11 mouse cellular contexts compared by ENCODE assay signal in the genomic region with DNA sequence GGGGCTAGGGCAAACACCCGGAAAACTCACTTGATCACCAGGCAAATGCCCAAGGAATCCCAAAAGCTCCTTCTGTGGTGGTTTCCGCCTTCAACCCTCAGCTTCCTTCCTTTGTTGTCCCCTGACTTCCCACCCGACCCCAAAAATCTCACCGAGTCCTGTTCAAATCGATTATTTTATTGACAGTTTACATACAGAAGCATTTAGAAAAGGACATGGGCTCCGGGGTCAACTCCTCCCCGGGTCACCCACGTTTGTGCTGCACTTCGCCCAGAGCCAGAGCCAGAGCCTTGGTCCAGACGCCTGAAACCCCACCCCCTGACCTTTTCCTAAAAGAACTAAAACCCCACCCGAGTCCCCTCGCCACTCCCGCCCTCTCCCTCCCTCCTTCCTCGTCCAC. TPM values are rescaled to one million over a fixed set of nuclear protein-coding genes. Genes with fewer than 3 reads are reported as not detected.
DNase-seq lines count a peak whose midpoint lies in the region; ATAC-seq and TF ChIP-seq lines count a peak whose summit lies in the region.
"Had no signal": no experiment of that assay in that cellular context is flagged by ENCODE, and none has a peak within 500 bp of the region (broad histone marks: within the 10 kb centered on the region; RNA-seq: fewer than 3 reads in every experiment).

No protein-coding gene starts in this region.

- no peak for TF ChIP-seq POLR2A in thymus, adult 2 months (IDR thresholded peaks at IDR 0.05; ENCODE audit: control insufficient read depth, extremely low read depth, insufficient read depth, low read length, poor library complexity)

- H3K9me3 ChIP-seq in lung, embryonic 14.5 days (ENCODE audit: low read depth, low read length), result no peaks in the 10 kb centered on the region
- no peaks in the 10 kb centered on the region for H3K9me3 ChIP-seq in lung, postnatal 0 days (ENCODE audit: low read length)
- no peaks in the 10 kb centered on the region for H3K9me3 ChIP-seq in hindbrain, postnatal 0 days (ENCODE audit: low read length)
- no peaks in the 10 kb centered on the region for H3K9me3 ChIP-seq in neural tube, embryonic 13.5 days

- H3K4me2 ChIP-seq in lung, embryonic 14.5 days, result 0 out of 2 replicates have a peak overlapping the region, but pooled peaks have one; percentile 33
- no peak overlapping the region for H3K4me2 ChIP-seq in lung, postnatal 0 days (replicated peaks; ENCODE audit: low read depth, low read length)
- H3K4me2 ChIP-seq in hindbrain, postnatal 0 days (ENCODE audit: low read depth, low read length), result peak overlapping the region; percentile 49
- H3K4me2 ChIP-seq in neural tube, embryonic 13.5 days, result peak overlapping the region; percentile 59

- H3K27ac ChIP-seq in lung, embryonic 14.5 days (ENCODE audit: low read depth), result no peak overlapping the region
- no peak overlapping the region for H3K27ac ChIP-seq in lung, postnatal 0 days (ENCODE audit: low read length)
- 0 out of 2 replicates have a peak overlapping the region, but pooled peaks have one; percentile 1 for H3K27ac ChIP-seq in hindbrain, postnatal 0 days
- H3K27ac ChIP-seq in neural tube, embryonic 13.5 days (replicated peaks), result peak overlapping the region; percentile 46; the same call in 1 of the 2 replicates
- no peak overlapping the region for H3K27ac ChIP-seq in thymus, adult 2 months (ENCODE audit: control insufficient read depth, insufficient read depth, low read length)

- no peak overlapping the region for H3K4me3 ChIP-seq in lung, embryonic 14.5 days (ENCODE audit: low read depth, low read length)
- H3K4me3 ChIP-seq in lung, postnatal 0 days (ENCODE audit: low read depth, low read length), result no peak overlapping the region
- H3K4me3 ChIP-seq in hindbrain, postnatal 0 days (ENCODE audit: low read length), result peak overlapping the region; percentile 33
- H3K4me3 ChIP-seq in neural tube, embryonic 13.5 days, result peak overlapping the region; percentile 37
- H3K4me3 ChIP-seq in thymus, adult 2 months (ENCODE audit: control insufficient read depth, insufficient read depth, low read length), result no peak overlapping the region

- ATAC-seq in lung, embryonic 14.5 days (ENCODE audit: insufficient read depth), result no peak
- no peak for ATAC-seq in lung, postnatal 0 days
- no peak for ATAC-seq in hindbrain, postnatal 0 days
- no peak for ATAC-seq in neural tube, embryonic 13.5 days (ENCODE audit: low read depth)

- no peak for TF ChIP-seq EP300 in lung, postnatal 0 days (IDR thresholded peaks at IDR 0.05)

- DNase-seq in embryo, embryonic 10.5 days (ENCODE audit: low spot score), result peak; percentile 40
- DNase-seq in embryo, embryonic 9.5 days (ENCODE audit: extremely low spot score), result no peak
- DNase-seq in lung, embryonic 14.5 days, result no peak
- DNase-seq in lung, postnatal 0 days (ENCODE audit: low spot score), result no peak
- DNase-seq in hindbrain, postnatal 0 days (ENCODE audit: low spot score), result no peak
- no peak for DNase-seq in thymus, adult 2 months
- DNase-seq in layer of hippocampus, adult 9-10 months (ENCODE audit: low spot score), result no peak
- DNase-seq: cerebellum, adult 2 months; gastrocnemius, postnatal 10 days had no signal

- no peaks in the 10 kb centered on the region for H3K36me3 ChIP-seq in lung, embryonic 14.5 days (ENCODE audit: insufficient read depth)
- H3K36me3 ChIP-seq in lung, postnatal 0 days (ENCODE audit: insufficient read depth, low read length), result no peaks in the 10 kb centered on the region
- no peaks in the 10 kb centered on the region for H3K36me3 ChIP-seq in hindbrain, postnatal 0 days (ENCODE audit: insufficient read depth, low read length)
- H3K36me3 ChIP-seq in neural tube, embryonic 13.5 days, result no peaks in the 10 kb centered on the region
- H3K36me3 ChIP-seq in thymus, adult 2 months (ENCODE audit: control insufficient read depth, insufficient read depth, low read length), result no peaks in the 10 kb centered on the region

- no peak overlapping the region for H3K9ac ChIP-seq in lung, embryonic 14.5 days
- no peak overlapping the region for H3K9ac ChIP-seq in lung, postnatal 0 days (replicated peaks; ENCODE audit: low read depth)
- H3K9ac ChIP-seq in hindbrain, postnatal 0 days (replicated peaks; ENCODE audit: low read length), result peak overlapping the region; percentile 30
- peak overlapping the region; percentile 71 for H3K9ac ChIP-seq in neural tube, embryonic 13.5 days

- 4% methylated on average over 14 of the region's 14 CpGs for WGBS in lung, embryonic 14.5 days
- WGBS in lung, postnatal 0 days, result 4% methylated on average over 14 of the region's 14 CpGs
- WGBS in hindbrain, postnatal 0 days, result 5% methylated on average over 14 of the region's 14 CpGs
- 2% methylated on average over 14 of the region's 14 CpGs for WGBS in neural tube, embryonic 13.5 days
- 7% methylated on average over 14 of the region's 14 CpGs for WGBS in thymus, adult 2 months

- no peak for TF ChIP-seq CTCF in lung, embryonic 14.5 days (IDR thresholded peaks at IDR 0.05; ENCODE audit: low read depth)
- no peak for TF ChIP-seq CTCF in lung, postnatal 0 days (IDR thresholded peaks at IDR 0.05)
- TF ChIP-seq CTCF in hindbrain, postnatal 0 days (IDR thresholded peaks at IDR 0.05; ENCODE audit: low read depth), result no peak
- TF ChIP-seq CTCF in thymus, adult 2 months (IDR thresholded peaks at IDR 0.05; ENCODE audit: borderline replicate concordance, control insufficient read depth, extremely low read depth, insufficient read depth, low read length, poor library complexity), result no peak

- peaks cover 72% of the 10 kb centered on the region for H3K27me3 ChIP-seq in lung, embryonic 14.5 days (ENCODE audit: insufficient read depth, low read length)
- peaks cover 61% of the 10 kb centered on the region for H3K27me3 ChIP-seq in lung, postnatal 0 days (replicated peaks; ENCODE audit: insufficient read depth, low read length)
- peaks cover 30% of the 10 kb centered on the region for H3K27me3 ChIP-seq in hindbrain, postnatal 0 days (ENCODE audit: insufficient read depth, low read length)
- H3K27me3 ChIP-seq in neural tube, embryonic 13.5 days, result peaks cover 86% of the 10 kb centered on the region
- peaks cover 20% of the 10 kb centered on the region; the same call in 1 of the 2 replicates for H3K27me3 ChIP-seq in thymus, adult 2 months (ENCODE audit: control insufficient read depth, insufficient read depth, low read length)

- H3K4me1 ChIP-seq in lung, embryonic 14.5 days (ENCODE audit: insufficient read depth), result peaks cover 11% of the 10 kb centered on the region
- H3K4me1 ChIP-seq in lung, postnatal 0 days (ENCODE audit: insufficient read depth, low read depth, low read length), result peaks cover 8% of the 10 kb centered on the region; the same call in 1 of the 2 replicates
- peaks cover 15% of the 10 kb centered on the region; the same call in 1 of the 2 replicates for H3K4me1 ChIP-seq in hindbrain, postnatal 0 days (ENCODE audit: insufficient read depth, low read length)
- peaks cover 41% of the 10 kb centered on the region for H3K4me1 ChIP-seq in neural tube, embryonic 13.5 days (replicated peaks)
- peaks cover 15% of the 10 kb centered on the region; the same call in 1 of the 2 replicates for H3K4me1 ChIP-seq in thymus, adult 2 months (replicated peaks; ENCODE audit: control insufficient read depth, insufficient read depth, low read length)

RNA-seq across cellular contexts. Expression of gene Islr, which starts 8.0 kb away (rescaled TPM):
- 56.9 and 60.2 TPM in 2 replicates for polyA plus RNA-seq in lung, embryonic 14.5 days (2014; fragmentation: Nextera tagmentation; extraction: Ambion mirVana)
- polyA plus RNA-seq in lung, postnatal 0 days (2015; fragmentation: Nextera tagmentation; extraction: Ambion mirVana), result 21.6 and 28.5 TPM in 2 replicates
- 57.9 and 72.8 TPM in 2 replicates for total RNA-seq in hindbrain, postnatal 0 days (2014; rRNA removed)
- polyA plus RNA-seq in hindbrain, postnatal 0 days (2015; fragmentation: Nextera tagmentation; extraction: Ambion mirVana), result 29.9 and 33.5 TPM in 2 replicates
- polyA plus RNA-seq in neural tube, embryonic 13.5 days (2015; fragmentation: Nextera tagmentation; extraction: Ambion mirVana), result 53.6 and 58.2 TPM in 2 replicates
- 25.3 and 32.2 TPM in 2 replicates for polyA plus RNA-seq in thymus, adult 2 months (2012; rRNA removed)

RNA-seq across cellular contexts. Expression of gene Islr2, which starts 8.0 kb away (rescaled TPM):
- polyA plus RNA-seq in lung, embryonic 14.5 days (2014; fragmentation: Nextera tagmentation; extraction: Ambion mirVana), result not detected in 2 replicates
- polyA plus RNA-seq in lung, postnatal 0 days (2015; fragmentation: Nextera tagmentation; extraction: Ambion mirVana), result not detected in 2 replicates
- total RNA-seq in hindbrain, postnatal 0 days (2014; rRNA removed), result 293 and 343 TPM in 2 replicates
- polyA plus RNA-seq in hindbrain, postnatal 0 days (2015; fragmentation: Nextera tagmentation; extraction: Ambion mirVana), result 15.8 and 19.2 TPM in 2 replicates
- 19.8 and 22.3 TPM in 2 replicates for polyA plus RNA-seq in neural tube, embryonic 13.5 days (2015; fragmentation: Nextera tagmentation; extraction: Ambion mirVana)
- 0.50 and 1.4 TPM in 2 replicates for polyA plus RNA-seq in thymus, adult 2 months (2012; rRNA removed)
- total RNA-seq: megakaryocyte, adult 5-6 weeks had no signal

RNA-seq across cellular contexts. Expression of gene Pml, which starts 53.4 kb away (rescaled TPM):
- polyA plus RNA-seq in lung, embryonic 14.5 days (2014; fragmentation: Nextera tagmentation; extraction: Ambion mirVana), result 21.4 and 23.2 TPM in 2 replicates
- polyA plus RNA-seq in lung, postnatal 0 days (2015; fragmentation: Nextera tagmentation; extraction: Ambion mirVana), result 6.4 and 6.8 TPM in 2 replicates
- 11.4 and 17.0 TPM in 2 replicates for total RNA-seq in hindbrain, postnatal 0 days (2014; rRNA removed)
- 3.2 and 4.8 TPM in 2 replicates for polyA plus RNA-seq in hindbrain, postnatal 0 days (2015; fragmentation: Nextera tagmentation; extraction: Ambion mirVana)
- 3.4 and 4.0 TPM in 2 replicates for polyA plus RNA-seq in neural tube, embryonic 13.5 days (2015; fragmentation: Nextera tagmentation; extraction: Ambion mirVana)
- 74.1 and 83.0 TPM in 2 replicates for polyA plus RNA-seq in thymus, adult 2 months (2012; rRNA removed)

RNA-seq across cellular contexts. Expression of gene Stoml1, which starts 56.8 kb away (rescaled TPM):
- polyA plus RNA-seq in lung, embryonic 14.5 days (2014; fragmentation: Nextera tagmentation; extraction: Ambion mirVana), result 23.2 and 27.1 TPM in 2 replicates
- polyA plus RNA-seq in lung, postnatal 0 days (2015; fragmentation: Nextera tagmentation; extraction: Ambion mirVana), result 30.8 and 34.3 TPM in 2 replicates
- total RNA-seq in hindbrain, postnatal 0 days (2014; rRNA removed), result 145 and 157 TPM in 2 replicates
- polyA plus RNA-seq in hindbrain, postnatal 0 days (2015; fragmentation: Nextera tagmentation; extraction: Ambion mirVana), result 136 and 141 TPM in 2 replicates
- 86.0 and 107 TPM in 2 replicates for polyA plus RNA-seq in neural tube, embryonic 13.5 days (2015; fragmentation: Nextera tagmentation; extraction: Ambion mirVana)
- polyA plus RNA-seq in thymus, adult 2 months (2012; rRNA removed), result 67.4 and 71.5 TPM in 2 replicates

Comparison
In these comparisons a context has a peak if more than half of its experiments do, and no peak if none do; other contexts are left out.
1. H3K27ac ChIP-seq: peak in hindbrain, postnatal 0 days (single experiment) and neural tube, embryonic 13.5 days (single experiment); none in lung, embryonic 14.5 days (single experiment), lung, postnatal 0 days (single experiment) and thymus, adult 2 months (single experiment).
2. H3K4me3 ChIP-seq: peak in hindbrain, postnatal 0 days (single experiment) and neural tube, embryonic 13.5 days (single experiment); none in lung, embryonic 14.5 days (single experiment), lung, postnatal 0 days (single experiment) and thymus, adult 2 months (single experiment).
3. H3K9ac ChIP-seq: peak in hindbrain, postnatal 0 days (single experiment) and neural tube, embryonic 13.5 days (single experiment); none in lung, embryonic 14.5 days (single experiment) and lung, postnatal 0 days (single experiment).